Mouse (Mus musculus): ENCODE measurements around the gene Tmprss11c. TPM values are rescaled to one million over a fixed set of nuclear protein-coding genes. Genes with fewer than 3 reads are reported as not detected.
"Not testable (repeated sequence)": the region's sequence is repeated elsewhere in the genome, so short reads cannot be mapped to it uniquely, and the experiment has no call there.

Tmprss11c gene
- not detected in 2 replicates for total RNA-seq (2017)

GRCm38 (mm10) chr5:86289208-86289607 is at the start of gene Tmprss11c:
TSS of gene Tmprss11c (minus strand) at chr5:86289308.
- no peak for ATAC-seq (replicated peaks in 1 of 2; ENCODE audit: insufficient read depth in 1 of 2, low FRiP score in 2 of 2, low TSS enrichment in 1 of 2, low read depth in 1 of 2, poor library complexity in 2 of 2, severe bottlenecking in 2 of 2)

- ATAC-seq (replicated peaks in 1 of 2; ENCODE audit: insufficient read depth in 1 of 2, low FRiP score in 2 of 2, low TSS enrichment in 1 of 2, low read depth in 1 of 2, poor library complexity in 2 of 2, severe bottlenecking in 2 of 2), result not testable (repeated sequence)
Measured at GRCm38 (mm10) chr5:86318018-86318956, 29.2 kb upstream of the Tmprss11c start.

GRCm38 (mm10) chr5:86306116-86306515 is 17.0 kb upstream of the Tmprss11c start:
- ATAC-seq (replicated peaks in 1 of 2; ENCODE audit: insufficient read depth in 1 of 2, low FRiP score in 2 of 2, low TSS enrichment in 1 of 2, low read depth in 1 of 2, poor library complexity in 2 of 2, severe bottlenecking in 2 of 2), result no peak

GRCm38 (mm10) chr5:86303877-86304276 is 14.8 kb upstream of the Tmprss11c start:
- no peak for ATAC-seq (replicated peaks in 1 of 2; ENCODE audit: insufficient read depth in 1 of 2, low FRiP score in 2 of 2, low TSS enrichment in 1 of 2, low read depth in 1 of 2, poor library complexity in 2 of 2, severe bottlenecking in 2 of 2)

- no peak for ATAC-seq (replicated peaks in 1 of 2; ENCODE audit: insufficient read depth in 1 of 2, low FRiP score in 2 of 2, low TSS enrichment in 1 of 2, low read depth in 1 of 2, poor library complexity in 2 of 2, severe bottlenecking in 2 of 2)
Measured at GRCm38 (mm10) chr5:86246559-86246958, 42.5 kb downstream of the Tmprss11c start.

- peak; percentile 71 to 77 for ATAC-seq (replicated peaks in 1 of 2; ENCODE audit: insufficient read depth in 1 of 2, low FRiP score in 2 of 2, low TSS enrichment in 1 of 2, low read depth in 1 of 2, poor library complexity in 2 of 2, severe bottlenecking in 2 of 2)
Measured at GRCm38 (mm10) chr5:86244880-86245279, 44.2 kb downstream of the Tmprss11c start.

GRCm38 (mm10) chr5:86244275-86244674 is 44.8 kb downstream of the Tmprss11c start:
- no peak for ATAC-seq (replicated peaks in 1 of 2; ENCODE audit: insufficient read depth in 1 of 2, low FRiP score in 2 of 2, low TSS enrichment in 1 of 2, low read depth in 1 of 2, poor library complexity in 2 of 2, severe bottlenecking in 2 of 2)

GRCm38 (mm10) chr5:86227156-86227853 is 61.8 kb downstream of the Tmprss11c start:
- no peak for ATAC-seq (replicated peaks in 1 of 2; ENCODE audit: insufficient read depth in 1 of 2, low FRiP score in 2 of 2, low TSS enrichment in 1 of 2, low read depth in 1 of 2, poor library complexity in 2 of 2, severe bottlenecking in 2 of 2)

- ATAC-seq (replicated peaks in 1 of 2; ENCODE audit: insufficient read depth in 1 of 2, low FRiP score in 2 of 2, low TSS enrichment in 1 of 2, low read depth in 1 of 2, poor library complexity in 2 of 2, severe bottlenecking in 2 of 2), result no peak
Measured at GRCm38 (mm10) chr5:86197801-86198200, 91.3 kb downstream of the Tmprss11c start, which contains the start of gene Gnrhr. TSS of gene Gnrhr (minus strand) at chr5:86197901.

GRCm38 (mm10) chr5:86191356-86191755 is 97.8 kb downstream of the Tmprss11c start:
- peak; percentile 51 to 61; a peak in 3 of 4 replicates for ATAC-seq (replicated peaks in 1 of 2; ENCODE audit: insufficient read depth in 1 of 2, low FRiP score in 2 of 2, low TSS enrichment in 1 of 2, low read depth in 1 of 2, poor library complexity in 2 of 2, severe bottlenecking in 2 of 2)

- peak; percentile 83 to 85 for ATAC-seq (replicated peaks in 1 of 2; ENCODE audit: insufficient read depth in 1 of 2, low FRiP score in 2 of 2, low TSS enrichment in 1 of 2, low read depth in 1 of 2, poor library complexity in 2 of 2, severe bottlenecking in 2 of 2)
Measured at GRCm38 (mm10) chr5:86190770-86191169, 98.3 kb downstream of the Tmprss11c start.

- peak; percentile 66 to 76 for ATAC-seq (replicated peaks in 1 of 2; ENCODE audit: insufficient read depth in 1 of 2, low FRiP score in 2 of 2, low TSS enrichment in 1 of 2, low read depth in 1 of 2, poor library complexity in 2 of 2, severe bottlenecking in 2 of 2)
Measured at GRCm38 (mm10) chr5:86190290-86190689, 98.8 kb downstream of the Tmprss11c start.

- ATAC-seq (replicated peaks in 1 of 2; ENCODE audit: insufficient read depth in 1 of 2, low FRiP score in 2 of 2, low TSS enrichment in 1 of 2, low read depth in 1 of 2, poor library complexity in 2 of 2, severe bottlenecking in 2 of 2), result no peak
Measured at GRCm38 (mm10) chr5:86187441-86187840, 101.7 kb downstream of the Tmprss11c start.

Other genes starting within 250 kb of the Tmprss11c start
- 56.3 and 58.3 TPM in 2 replicates for gene Cenpc1, start 223.7 kb downstream of the Tmprss11c start, total RNA-seq (2017)
- 80.4 and 98.5 TPM in 2 replicates for gene Stap1, start 217.6 kb downstream of the Tmprss11c start, total RNA-seq (2017)
- gene Uba6, start 116.5 kb downstream of the Tmprss11c start, total RNA-seq (2017), result 29.9 and 48.4 TPM in 2 replicates
- gene Gnrhr, start 91.4 kb downstream of the Tmprss11c start, total RNA-seq (2017), result not detected in 2 replicates
- not detected in 2 replicates for gene Tmprss11d, start 84.1 kb upstream of the Tmprss11c start, total RNA-seq (2017)
- gene Tmprss11a, start 179.7 kb upstream of the Tmprss11c start, total RNA-seq (2017), result not detected in 2 replicates
- not detected in 2 replicates for gene Tmprss11g, start 229.3 kb upstream of the Tmprss11c start, total RNA-seq (2017)